Mouse (Mus musculus) urinary bladder, postnatal 4 days (tissue): Measurements from ENCODE around the gene St5.

Source experiments
- DNase-seq, 2 experiments: peaks; one replicate each; pipeline ENCODE4 v3.0.0; 2021 to 2022; ENCODE audit warnings: low spot score in 2 of 2

St5 gene

DNA sequence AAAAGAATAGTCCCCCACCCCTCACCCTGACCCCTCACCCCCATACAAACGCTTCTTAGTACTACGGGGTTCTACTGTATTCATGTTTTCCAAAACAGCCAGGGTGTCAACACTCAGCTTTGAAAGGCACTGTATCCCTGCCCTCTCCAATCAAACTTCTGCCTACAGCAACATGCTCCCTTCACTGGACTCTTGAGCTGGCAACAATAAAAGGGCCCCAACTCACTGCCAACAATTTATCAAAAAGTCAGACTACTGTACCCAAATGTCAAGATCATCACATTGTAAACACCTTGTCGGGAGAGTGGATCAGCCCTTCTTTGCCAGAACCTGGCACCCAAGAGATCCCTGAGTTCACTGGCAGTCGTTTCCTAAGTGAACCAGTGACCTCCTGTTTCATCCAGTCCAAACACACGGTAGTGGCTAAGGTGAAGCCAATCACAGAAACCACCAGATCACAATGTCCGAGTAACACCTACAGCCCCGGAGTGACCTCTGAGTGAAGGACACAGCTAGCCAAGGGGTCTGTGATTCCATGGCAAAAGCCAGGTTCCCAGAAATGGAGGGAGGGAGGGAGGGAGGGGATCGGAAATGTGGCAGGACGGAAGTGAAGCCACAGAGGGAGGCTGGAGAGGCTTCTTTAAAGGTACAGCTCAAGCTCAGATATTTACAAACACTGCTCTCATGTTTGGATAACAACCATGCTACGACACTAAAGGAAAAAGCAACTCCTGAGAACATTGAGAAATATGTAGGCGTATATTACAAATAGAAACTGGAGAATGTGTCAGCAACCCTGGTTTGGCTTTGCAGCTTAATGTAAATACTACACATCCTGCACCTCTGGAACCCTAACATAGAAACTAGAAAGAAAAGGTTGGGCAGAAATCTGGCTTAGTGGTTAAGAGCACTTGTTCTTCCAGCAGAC lies 136.3 kb downstream of the St5 start:
- DNase-seq, result no peak

DNA sequence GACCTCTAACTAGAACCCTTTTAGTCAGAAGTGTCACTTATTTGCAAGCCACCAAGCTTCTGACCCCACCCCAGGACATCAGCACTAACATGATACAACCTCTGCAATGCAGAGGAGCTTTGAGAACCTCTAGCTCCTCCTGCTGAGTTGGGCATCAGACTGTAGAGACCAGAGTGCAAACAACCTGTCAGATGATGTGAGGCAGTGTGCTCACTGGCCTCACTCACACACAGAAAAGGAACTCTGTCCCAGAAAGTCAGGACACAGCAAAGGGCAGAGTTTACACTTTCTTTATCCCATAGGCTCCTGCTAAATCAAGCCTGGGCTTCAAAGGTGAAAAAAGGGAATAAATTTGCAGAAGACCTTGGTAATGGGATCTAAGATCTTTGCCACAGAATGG lies 137.1 kb downstream of the St5 start:
- DNase-seq, result no peak

DNA sequence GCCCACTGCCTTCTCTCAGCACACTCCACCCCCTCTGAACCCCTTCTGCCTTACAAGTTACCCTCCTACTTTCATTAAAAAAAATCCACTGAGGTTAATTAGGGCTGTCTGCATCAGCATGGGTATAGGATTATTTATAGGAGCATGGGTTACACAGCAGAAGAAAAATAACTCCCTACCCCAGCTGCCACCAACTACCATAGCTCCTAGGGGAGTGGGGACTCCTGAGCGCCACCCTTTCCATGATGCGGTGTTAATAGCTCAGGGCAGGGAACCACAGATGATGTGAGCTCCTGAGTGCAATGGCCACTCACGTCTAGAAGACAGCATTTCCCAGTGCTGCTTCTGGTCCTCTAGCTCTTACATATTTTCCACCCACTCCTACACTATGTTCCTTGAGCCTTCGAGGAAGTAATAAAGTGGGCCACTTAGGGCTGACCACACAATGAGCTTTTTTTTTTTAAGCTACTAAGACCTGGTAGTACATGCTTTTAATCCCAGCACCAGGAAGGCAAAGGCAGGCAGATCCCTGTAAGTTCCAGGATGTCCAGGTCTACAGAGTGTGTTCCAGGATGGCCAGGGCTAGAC lies 139.5 kb downstream of the St5 start:
- DNase-seq, result no peak

DNA sequence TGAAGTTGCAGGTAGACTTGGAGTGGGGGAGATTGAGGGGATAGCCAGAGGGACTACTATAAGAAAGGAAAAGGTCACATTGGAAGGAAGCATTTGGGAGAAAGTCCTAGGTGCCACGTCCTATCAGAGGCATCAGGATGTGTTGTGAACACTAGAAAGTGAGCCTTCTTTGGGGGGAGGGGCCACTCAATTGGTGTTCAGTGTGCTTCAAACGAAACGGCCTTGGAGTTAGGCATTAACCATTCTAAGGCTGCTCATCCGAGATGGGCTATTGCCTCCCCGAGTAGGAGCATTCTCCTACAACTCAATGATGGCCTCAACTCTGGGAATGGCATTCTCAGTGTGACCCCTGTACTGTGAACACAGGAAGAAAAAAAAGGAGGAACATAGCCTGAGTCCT lies 140.7 kb downstream of the St5 start:
- no peak for DNase-seq

DNA sequence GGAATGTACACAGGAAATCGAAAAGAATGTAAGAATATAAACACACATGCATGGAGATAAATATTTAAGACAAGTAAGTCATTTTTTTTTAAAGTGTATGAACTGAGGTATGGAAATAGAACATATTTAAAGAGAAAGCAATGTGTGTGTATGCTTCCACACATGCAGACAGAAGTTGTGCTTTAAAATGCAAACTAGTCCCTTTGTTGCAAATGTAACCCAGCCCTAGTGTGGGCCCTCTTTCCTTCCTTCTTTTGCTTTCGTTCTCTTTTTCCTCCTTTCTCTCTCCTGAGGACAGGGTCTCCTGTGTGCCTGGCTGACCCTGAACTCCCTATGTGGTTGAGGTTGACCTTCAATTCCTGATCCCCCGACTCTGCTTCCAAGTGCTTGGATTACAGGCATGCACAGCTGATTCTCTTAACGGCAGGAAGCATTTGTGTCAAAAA lies 141.2 kb downstream of the St5 start:
- no peak for DNase-seq

DNA sequence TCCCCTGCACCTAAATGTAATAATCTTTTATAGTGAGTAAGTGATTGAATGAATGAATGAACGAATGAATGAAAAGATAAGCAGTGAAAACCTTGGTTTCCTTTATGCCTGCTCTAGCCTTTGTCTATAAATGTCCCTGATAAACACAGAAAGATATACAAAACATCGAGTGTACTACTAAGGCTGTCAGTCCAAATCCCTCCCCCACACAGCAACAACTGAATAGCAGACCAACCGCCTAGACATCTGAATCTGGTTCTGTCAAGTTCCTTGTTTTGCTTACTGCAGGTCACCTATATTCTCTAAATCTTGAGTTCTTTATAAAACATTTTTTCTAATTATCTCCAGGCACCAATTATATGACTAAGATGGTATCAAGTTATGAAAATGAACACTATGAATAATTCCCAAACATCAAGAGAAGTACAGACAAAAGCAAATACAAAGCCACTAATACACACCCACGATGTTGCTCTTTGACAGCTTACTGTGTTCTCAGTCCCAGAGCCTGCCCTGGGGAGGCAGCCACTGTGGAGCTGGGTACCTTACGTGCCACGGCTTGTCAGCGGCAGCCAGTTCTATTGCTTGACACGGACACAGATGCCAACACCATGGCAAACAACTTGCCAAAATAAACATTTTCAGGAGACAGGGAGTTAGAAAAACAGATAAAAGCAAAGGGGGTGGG lies 141.8 kb downstream of the St5 start:
- peak in 1 of 2 experiments; percentile 50 for DNase-seq

DNA sequence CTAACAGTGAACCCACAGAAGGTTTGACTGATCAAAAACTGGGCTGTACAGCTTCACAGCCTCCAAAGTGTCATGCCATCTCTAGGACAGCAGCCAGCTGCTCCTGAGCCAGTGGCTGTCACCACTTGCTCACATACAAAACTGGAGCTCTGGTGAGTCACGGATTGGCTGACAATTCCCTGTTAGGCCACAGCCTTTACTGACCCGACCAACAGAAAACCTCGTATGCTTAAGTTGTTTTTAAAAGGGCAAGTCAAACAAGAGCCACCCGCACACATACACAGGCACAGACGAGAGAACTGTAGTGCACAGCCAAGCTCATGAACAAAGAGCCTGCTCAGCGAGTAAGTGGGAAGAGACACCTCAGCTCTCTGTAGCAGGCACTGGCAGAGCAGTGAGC lies 143.9 kb downstream of the St5 start:
- no peak for DNase-seq

DNA sequence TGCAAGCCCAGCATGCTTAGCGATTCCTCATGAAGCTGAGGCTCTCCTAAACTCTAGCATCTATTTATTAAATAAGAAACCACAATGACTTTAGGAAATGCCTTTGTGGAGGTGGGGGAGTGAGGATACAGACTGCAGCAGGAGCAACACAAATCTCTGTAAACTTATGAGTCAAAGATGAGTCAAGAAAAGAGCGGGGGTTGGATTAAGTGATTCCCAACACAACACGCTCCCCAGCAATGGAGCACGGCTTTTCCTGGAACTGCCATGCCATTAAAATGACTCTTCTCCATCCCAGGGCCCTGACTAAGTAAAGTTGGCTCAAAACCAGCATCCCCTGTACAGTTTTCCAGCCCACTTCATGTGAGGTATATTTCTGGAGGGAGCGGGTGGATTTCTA lies 156.7 kb downstream of the St5 start:
- no peak for DNase-seq

DNA sequence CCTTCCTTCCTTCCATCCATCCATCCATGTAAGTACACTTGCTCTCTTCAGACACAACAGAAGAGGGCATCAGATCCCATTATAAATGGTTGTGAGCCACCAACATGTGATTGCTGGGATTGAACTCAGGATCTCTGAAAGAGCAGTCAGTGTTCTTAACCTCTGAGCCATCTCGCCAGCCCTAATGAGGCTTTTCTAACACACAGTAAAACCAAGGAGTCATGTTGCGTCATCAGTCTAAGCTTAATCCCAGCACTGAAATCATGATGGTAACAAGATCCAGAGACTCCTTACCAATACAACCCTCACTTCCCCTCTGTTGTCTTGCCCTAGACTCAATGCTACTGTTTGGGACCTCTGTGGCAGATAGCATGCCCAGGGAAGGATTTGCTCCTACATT lies 157.2 kb downstream of the St5 start:
- DNase-seq, result no peak

DNA sequence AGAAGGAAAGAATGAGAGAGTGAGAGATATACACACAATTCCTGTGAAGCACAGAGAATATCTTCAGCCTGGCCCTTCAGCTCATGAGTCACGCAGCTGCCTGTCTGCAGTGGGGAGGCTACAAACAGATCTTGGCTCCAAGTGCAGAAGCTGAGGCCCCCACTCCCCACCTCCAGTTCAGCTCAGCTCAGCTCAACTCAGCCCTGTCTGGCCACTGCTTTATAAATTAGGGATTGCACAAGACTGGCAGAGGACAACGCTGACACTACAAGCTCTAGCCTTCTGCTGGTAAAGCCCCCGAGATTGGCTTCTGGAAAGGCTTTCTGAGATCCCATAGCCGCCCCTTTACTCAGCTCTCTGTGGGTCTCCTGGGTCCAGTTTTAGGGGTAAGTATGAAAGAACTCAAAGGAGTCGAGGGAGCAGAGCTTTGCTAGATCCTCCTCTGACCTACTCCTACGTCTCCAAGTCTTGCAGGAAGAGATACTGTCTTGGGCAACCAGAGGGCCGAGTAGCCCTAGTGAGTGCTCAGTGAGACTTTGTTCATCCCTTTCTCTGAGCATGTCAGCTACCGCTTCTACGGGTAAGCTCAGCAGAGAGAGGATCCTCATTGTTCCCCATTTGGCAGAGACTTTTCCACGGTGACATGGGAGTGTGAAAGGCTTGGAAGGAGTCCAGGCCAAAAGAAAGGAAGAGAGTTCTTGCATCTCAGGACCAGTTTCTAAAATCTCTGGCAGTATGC lies 158.0 kb downstream of the St5 start:
- peak in 1 of 2 experiments; percentile 45 for DNase-seq

DNA sequence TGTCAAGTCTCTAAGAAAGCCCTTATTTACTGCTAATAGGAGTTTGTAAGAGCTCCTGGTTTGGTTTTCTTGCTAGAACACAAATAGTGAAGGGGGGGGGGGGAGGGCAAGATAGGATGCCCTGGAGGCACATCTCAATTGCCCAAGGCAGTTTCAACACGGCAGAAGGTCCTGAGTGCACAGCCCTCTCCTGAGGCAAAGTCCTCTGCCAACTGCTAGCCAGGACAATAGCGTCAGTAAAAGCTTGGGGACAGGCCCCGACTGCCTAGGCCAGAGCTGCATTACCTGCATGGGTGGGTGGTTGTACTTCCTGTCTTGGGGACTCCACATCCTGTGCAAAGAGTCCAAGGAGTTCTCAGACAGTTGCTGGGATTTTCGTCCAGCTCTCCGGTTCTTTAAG lies 158.6 kb downstream of the St5 start:
- no peak for DNase-seq

DNA sequence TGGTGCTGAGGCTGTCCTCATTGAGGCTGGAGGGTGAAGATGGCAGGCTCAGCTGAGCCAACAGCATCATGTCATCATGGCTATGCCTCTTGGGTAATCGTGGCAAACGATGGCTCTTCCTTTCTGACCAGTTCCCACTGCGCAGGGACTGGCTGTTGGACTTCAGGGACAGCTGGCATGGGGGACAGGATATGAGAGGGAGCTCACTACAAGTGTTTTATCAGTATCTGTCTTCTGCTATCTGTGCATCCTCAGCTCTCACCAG lies 161.1 kb downstream of the St5 start:
- DNase-seq, result no peak

DNA sequence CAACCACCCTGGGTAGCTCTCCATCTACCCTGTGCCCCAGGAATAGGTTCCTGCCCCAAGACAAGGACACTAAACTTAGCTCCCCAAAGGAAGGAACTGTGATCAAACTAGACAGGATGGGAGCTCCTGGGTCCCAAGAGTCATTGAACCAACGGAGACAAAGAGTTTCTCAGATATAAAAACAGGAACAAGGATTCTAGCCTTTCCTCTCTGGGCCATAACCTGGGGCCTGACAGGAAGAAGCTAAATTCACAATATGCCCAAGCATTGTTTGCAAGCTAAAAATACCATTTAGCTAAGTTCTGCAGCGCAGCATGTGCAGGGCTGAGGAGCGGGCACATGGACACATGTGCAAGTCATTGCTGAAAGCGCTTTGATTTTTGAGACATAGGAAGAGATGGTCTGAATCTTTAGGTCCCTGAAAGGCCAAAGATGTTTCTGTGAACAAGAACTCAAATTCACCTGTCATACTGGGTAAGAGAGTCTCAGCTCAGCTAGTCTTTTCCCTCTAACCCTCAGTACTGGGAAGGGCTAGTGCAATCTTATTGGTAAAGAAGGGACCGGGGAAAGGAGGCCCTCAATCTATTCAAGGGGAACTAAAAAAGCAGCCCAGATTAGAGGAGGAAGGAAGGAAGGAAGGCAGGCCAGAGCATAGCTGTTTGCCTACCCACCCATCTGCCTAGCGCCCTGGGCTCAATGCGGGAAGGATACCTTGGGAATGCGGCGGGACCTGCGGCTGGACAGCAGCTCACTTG lies 161.6 kb downstream of the St5 start:
- DNase-seq, result no peak

DNA sequence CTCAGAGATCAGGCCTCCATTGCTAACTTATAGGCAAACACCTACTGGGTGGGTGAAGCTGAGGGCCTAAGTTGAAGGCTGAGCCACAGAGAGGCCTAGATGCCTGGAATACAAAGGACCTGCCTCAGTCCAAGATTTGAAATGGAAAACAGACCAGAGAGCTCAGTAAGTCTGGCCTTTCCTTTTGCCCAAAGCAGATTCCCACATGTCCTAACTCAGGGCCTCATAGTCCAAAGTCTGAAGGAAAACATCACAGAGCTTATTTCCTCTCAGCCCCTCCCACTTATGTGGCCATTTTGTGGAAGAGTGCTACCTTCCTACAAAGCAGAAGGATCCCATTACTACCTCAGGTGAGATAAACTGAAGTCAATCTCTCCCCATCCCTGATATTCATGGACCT lies 162.5 kb downstream of the St5 start:
- DNase-seq, result no peak

DNA sequence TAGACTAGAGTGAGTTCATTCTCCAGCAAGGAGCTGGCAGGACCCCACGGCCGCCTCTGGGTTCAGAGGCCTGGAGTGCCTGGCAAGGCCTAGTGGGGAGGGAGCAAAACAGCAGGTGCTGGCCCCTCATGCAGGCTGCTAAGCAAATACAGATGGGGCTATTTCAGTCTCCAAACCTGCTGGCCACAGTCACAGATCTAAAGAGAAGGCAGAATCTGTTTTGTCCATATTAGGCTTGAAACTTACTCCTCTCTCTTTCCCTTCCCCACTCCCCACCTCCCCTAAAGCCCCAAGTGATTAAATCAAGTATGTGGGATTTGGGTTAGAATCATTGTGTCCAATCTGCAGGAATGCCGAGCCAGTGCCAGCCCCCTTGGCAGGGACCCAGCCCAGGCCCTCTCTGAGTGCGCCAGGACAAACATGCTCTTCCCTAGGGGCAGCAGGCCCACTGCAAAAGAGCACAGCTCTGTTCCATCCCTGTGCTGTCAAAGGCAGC lies 166.9 kb downstream of the St5 start:
- DNase-seq, result peak; percentile 69 to 80

DNA sequence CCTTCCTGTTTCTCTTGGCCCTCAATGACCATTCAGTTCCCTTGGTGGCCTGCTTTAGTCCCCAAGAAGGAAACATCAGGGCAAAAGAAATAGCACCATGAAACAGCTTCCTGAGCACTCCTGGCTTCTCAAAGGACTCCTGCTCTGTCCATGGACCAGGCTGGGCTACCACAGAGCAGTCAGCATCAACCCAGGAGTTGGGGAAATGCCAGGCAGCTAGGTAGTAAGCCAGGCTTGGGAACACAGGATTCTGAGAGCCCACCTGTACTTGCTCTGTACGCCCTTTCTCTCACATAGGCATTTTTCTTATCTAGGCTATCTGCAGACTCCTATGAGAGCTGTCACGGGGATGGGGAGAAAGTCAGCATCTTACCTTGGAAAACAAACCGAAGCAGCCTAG lies 168.5 kb downstream of the St5 start:
- no peak for DNase-seq

DNA sequence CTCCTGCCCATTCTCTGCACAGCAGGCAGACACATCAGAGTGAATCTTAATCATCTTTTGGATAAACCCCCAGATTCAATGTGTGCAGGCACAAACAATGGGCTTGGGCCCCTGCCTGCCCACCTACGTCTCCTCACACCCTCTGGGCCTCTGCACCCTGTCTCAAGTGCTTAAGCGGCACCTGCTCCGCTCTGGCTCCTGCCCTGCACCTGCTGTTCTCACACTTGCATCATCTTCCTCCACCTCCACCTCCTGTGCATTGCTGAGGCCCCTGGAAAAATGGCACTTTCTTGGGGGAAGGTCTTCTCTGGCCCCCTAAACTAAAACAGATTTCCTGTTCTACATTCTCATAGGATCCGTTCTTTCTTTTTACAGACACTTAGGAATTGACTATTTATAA lies 169.5 kb downstream of the St5 start:
- DNase-seq, result no peak

DNA sequence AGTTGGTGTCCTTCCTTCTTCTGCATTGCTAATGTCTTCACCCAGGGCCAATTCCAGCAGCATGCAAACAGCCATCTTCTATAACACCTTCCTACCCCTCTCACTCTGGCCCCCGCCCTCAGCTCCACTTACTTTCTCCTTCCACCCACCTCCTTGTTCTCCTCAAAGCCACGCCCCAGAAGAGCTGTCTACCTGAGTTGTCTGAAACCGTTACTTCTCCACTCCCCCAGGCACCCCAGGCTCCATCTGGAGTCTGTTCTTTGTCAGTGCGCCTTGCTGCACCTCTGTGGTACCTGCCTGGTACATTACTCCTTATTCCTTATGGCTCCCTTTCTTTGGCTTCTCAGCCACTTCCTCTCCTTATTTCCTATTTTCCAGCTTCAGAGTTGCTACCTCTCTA lies 170.3 kb downstream of the St5 start:
- DNase-seq, result no peak

DNA sequence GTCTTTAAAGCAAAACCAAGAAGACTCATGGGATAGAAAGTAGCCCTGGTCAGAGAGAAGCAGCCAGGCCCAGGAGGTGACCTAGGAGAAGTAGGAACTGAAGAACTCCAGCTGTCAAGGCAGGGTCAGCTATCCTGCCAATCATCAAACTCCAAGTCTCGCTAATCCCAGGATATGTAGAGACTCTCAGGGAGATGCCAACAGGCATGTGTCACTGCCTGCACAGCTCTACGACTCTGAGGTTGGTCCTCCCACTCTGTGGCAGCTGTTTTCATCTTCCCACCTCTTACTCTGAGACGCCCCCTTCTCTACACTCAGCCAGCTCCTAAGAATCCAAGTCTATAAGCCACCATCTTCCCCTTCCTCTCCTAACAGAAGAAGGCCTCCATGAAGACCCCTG lies 170.7 kb downstream of the St5 start:
- DNase-seq, result no peak

DNA sequence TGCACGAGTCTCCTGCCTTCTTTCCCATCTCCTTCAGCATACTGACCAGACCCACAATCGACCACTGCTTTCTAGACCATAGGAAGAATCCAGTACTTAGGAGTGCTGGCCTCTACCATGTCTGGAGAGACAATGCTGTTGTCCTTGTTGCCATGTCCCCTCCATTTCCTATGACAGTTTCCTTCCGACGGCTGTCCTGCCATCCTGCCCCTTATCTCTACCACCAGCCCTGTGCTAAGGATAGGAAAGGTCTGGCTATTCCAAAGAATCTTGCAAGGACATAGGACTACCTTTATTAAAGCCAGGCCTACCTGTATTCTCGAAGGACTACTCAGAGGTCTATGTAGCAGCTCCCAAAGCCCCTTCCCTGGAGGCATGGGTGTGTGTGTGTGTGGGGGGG lies 171.9 kb downstream of the St5 start:
- no peak for DNase-seq

DNA sequence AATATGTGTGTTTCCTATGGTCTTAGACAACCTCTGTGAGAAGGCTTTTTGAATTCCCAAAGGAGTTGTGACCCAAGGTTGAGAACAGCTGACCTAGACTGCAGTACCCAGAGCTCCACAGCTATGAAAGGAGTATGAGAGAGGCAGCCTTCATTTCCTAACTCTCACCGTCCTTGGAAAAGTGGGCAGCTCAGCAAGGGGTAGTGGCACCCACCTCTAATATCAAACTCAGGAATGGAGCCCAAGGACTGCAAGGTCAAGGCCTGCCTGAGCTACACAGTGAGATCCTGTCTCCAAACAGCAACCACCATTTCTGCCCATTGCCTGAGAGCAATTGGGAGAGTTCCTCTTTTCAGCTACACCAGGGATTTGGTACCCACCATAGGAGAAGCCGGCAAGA lies 173.7 kb downstream of the St5 start:
- DNase-seq, result no peak
